Mouse (Mus musculus): ENCODE results near the gene Vamp5. TPM values are rescaled to one million over a fixed set of nuclear protein-coding genes. Genes with fewer than 3 reads are reported as not detected.

Gene Vamp5
- polyA plus RNA-seq, 1 experiment from 2014 or later, result 17.3 TPM

GRCm38 (mm10) chr6:72389471-72389940 is 9.2 kb upstream of the Vamp5 start:
- Histone ChIP-seq H3K27ac (peak overlapping the region; percentile 94), H3K27me3 (no peaks in the 10 kb centered on the region), H3K4me3 (replicated peaks) (peak overlapping the region; percentile 54), H3K36me3 (peaks cover 20% of the 10 kb centered on the region), H3K9ac (replicated peaks) (peak overlapping the region; percentile 72), H3K4me1 (replicated peaks) (peaks cover 32% of the 10 kb centered on the region), H3K4me2 (peak overlapping the region; percentile 67), H3K9me3 (no peaks in the 10 kb centered on the region)
- peak; percentile 48; the same call in 1 of the 2 replicates for ATAC-seq (ENCODE audit: insufficient number of reproducible peaks, insufficient read depth, low FRiP score, low TSS enrichment, low read depth)
- 19% methylated on average over 13 of the region's 13 CpGs for WGBS

GRCm38 (mm10) chr6:72388791-72389329 is 8.6 kb upstream of the Vamp5 start:
- 43% methylated on average over 6 of the region's 6 CpGs for WGBS
- H3K9ac ChIP-seq (replicated peaks), result peak overlapping the region; percentile 72
- no peaks in the 10 kb centered on the region for H3K9me3 ChIP-seq
- H3K27ac ChIP-seq, result no peak overlapping the region; the same call in 1 of the 2 replicates
- ATAC-seq (ENCODE audit: insufficient number of reproducible peaks, insufficient read depth, low FRiP score, low TSS enrichment, low read depth), result no peak
- peaks cover 32% of the 10 kb centered on the region for H3K4me1 ChIP-seq (replicated peaks)
- H3K27me3 ChIP-seq, result no peaks in the 10 kb centered on the region
- H3K4me3 ChIP-seq (replicated peaks), result peak overlapping the region; percentile 54; the same call in 1 of the 2 replicates
- H3K4me2 ChIP-seq, result peak overlapping the region; percentile 67
- H3K36me3 ChIP-seq, result peaks cover 26% of the 10 kb centered on the region

GRCm38 (mm10) chr6:72388266-72388665 is 8.0 kb upstream of the Vamp5 start:
- 44% methylated on average over 10 of the region's 10 CpGs for WGBS
- ATAC-seq (ENCODE audit: insufficient number of reproducible peaks, insufficient read depth, low FRiP score, low TSS enrichment, low read depth), result no peak
- Histone ChIP-seq H3K27me3 (no peaks in the 10 kb centered on the region), H3K4me3 (replicated peaks) (no peak overlapping the region), H3K4me1 (replicated peaks) (peaks cover 32% of the 10 kb centered on the region), H3K27ac (no peak overlapping the region), H3K36me3 (peaks cover 26% of the 10 kb centered on the region), H3K4me2 (peak overlapping the region; percentile 67; the same call in 1 of the 2 replicates), H3K9me3 (no peaks in the 10 kb centered on the region), H3K9ac (replicated peaks) (no peak overlapping the region)

GRCm38 (mm10) chr6:72387816-72388215 is 7.5 kb upstream of the Vamp5 start:
- 43% methylated on average over 3 of the region's 3 CpGs for WGBS
- H3K9ac ChIP-seq (replicated peaks), result no peak overlapping the region
- no peak for ATAC-seq (ENCODE audit: insufficient number of reproducible peaks, insufficient read depth, low FRiP score, low TSS enrichment, low read depth)

GRCm38 (mm10) chr6:72386561-72386960 is 6.3 kb upstream of the Vamp5 start:
- Histone ChIP-seq H3K27ac (no peak overlapping the region), H3K4me1 (replicated peaks) (peaks cover 32% of the 10 kb centered on the region), H3K9ac (replicated peaks) (no peak overlapping the region), H3K4me3 (replicated peaks) (no peak overlapping the region), H3K9me3 (no peaks in the 10 kb centered on the region), H3K4me2 (no peak overlapping the region), H3K27me3 (no peaks in the 10 kb centered on the region), H3K36me3 (peaks cover 26% of the 10 kb centered on the region)
- ATAC-seq (ENCODE audit: insufficient number of reproducible peaks, insufficient read depth, low FRiP score, low TSS enrichment, low read depth), result no peak
- 93% methylated on average over 2 of the region's 2 CpGs for WGBS

More at GRCm38 (mm10) chr6:72387816-72388215, 7.5 kb upstream of the Vamp5 start:
- no peaks in the 10 kb centered on the region for H3K9me3 ChIP-seq
- H3K4me3 ChIP-seq (replicated peaks), result no peak overlapping the region
- H3K4me2 ChIP-seq, result peak overlapping the region; percentile 67; the same call in 1 of the 2 replicates
- no peak overlapping the region for H3K27ac ChIP-seq
- H3K36me3 ChIP-seq, result peaks cover 26% of the 10 kb centered on the region
- no peaks in the 10 kb centered on the region for H3K27me3 ChIP-seq
- peaks cover 32% of the 10 kb centered on the region for H3K4me1 ChIP-seq (replicated peaks)

GRCm38 (mm10) chr6:72385258-72385657 is 5.0 kb upstream of the Vamp5 start:
- 90% methylated on average over 4 of the region's 4 CpGs for WGBS
- peaks cover 28% of the 10 kb centered on the region for H3K4me1 ChIP-seq (replicated peaks)
- H3K9me3 ChIP-seq, result no peaks in the 10 kb centered on the region
- peaks cover 26% of the 10 kb centered on the region for H3K36me3 ChIP-seq
- ATAC-seq (ENCODE audit: insufficient number of reproducible peaks, insufficient read depth, low FRiP score, low TSS enrichment, low read depth), result no peak
- no peak overlapping the region for H3K4me3 ChIP-seq (replicated peaks)
- no peak overlapping the region for H3K4me2 ChIP-seq
- 0 out of 2 replicates have a peak, but pooled peaks cover 3% of the 10 kb centered on the region for H3K27me3 ChIP-seq
- H3K9ac ChIP-seq (replicated peaks), result no peak overlapping the region
- no peak overlapping the region for H3K27ac ChIP-seq

GRCm38 (mm10) chr6:72383952-72384351 is 3.7 kb upstream of the Vamp5 start:
- H3K9me3 ChIP-seq, result no peaks in the 10 kb centered on the region
- H3K27ac ChIP-seq, result no peak overlapping the region
- WGBS, result 93% methylated on average over 7 of the region's 7 CpGs
- peaks cover 29% of the 10 kb centered on the region for H3K4me1 ChIP-seq (replicated peaks)
- H3K36me3 ChIP-seq, result peaks cover 26% of the 10 kb centered on the region
- ATAC-seq (ENCODE audit: insufficient number of reproducible peaks, insufficient read depth, low FRiP score, low TSS enrichment, low read depth), result no peak
- H3K27me3 ChIP-seq, result peaks cover 14% of the 10 kb centered on the region; the same call in 1 of the 2 replicates
- H3K4me3 ChIP-seq (replicated peaks), result no peak overlapping the region
- H3K9ac ChIP-seq (replicated peaks), result no peak overlapping the region
- no peak overlapping the region for H3K4me2 ChIP-seq

- Histone ChIP-seq H3K27me3 (peaks cover 17% of the 10 kb centered on the region; the same call in 1 of the 2 replicates), H3K9ac (replicated peaks) (no peak overlapping the region), H3K4me1 (replicated peaks) (peaks cover 22% of the 10 kb centered on the region), H3K27ac (no peak overlapping the region), H3K4me3 (replicated peaks) (no peak overlapping the region), H3K36me3 (peaks cover 26% of the 10 kb centered on the region), H3K9me3 (no peaks in the 10 kb centered on the region), H3K4me2 (no peak overlapping the region)
- ATAC-seq (ENCODE audit: insufficient number of reproducible peaks, insufficient read depth, low FRiP score, low TSS enrichment, low read depth), result no peak
- WGBS, result 87% methylated on average over 6 of the region's 6 CpGs
Measured at GRCm38 (mm10) chr6:72383142-72383820, 3.0 kb upstream of the Vamp5 start.

GRCm38 (mm10) chr6:72382494-72382893 is 2.2 kb upstream of the Vamp5 start:
- WGBS, result 80% methylated on average over 6 of the region's 6 CpGs
- Histone ChIP-seq H3K9ac (replicated peaks) (no peak overlapping the region), H3K9me3 (no peaks in the 10 kb centered on the region), H3K36me3 (peaks cover 26% of the 10 kb centered on the region), H3K27ac (no peak overlapping the region), H3K4me3 (replicated peaks) (no peak overlapping the region), H3K27me3 (peaks cover 17% of the 10 kb centered on the region; the same call in 1 of the 2 replicates), H3K4me1 (replicated peaks) (peaks cover 14% of the 10 kb centered on the region), H3K4me2 (no peak overlapping the region)
- ATAC-seq (ENCODE audit: insufficient number of reproducible peaks, insufficient read depth, low FRiP score, low TSS enrichment, low read depth), result no peak

GRCm38 (mm10) chr6:72379377-72380130 is 714 bp downstream of the Vamp5 start:
- Histone ChIP-seq H3K4me1 (replicated peaks) (peaks cover 13% of the 10 kb centered on the region; the same call in 1 of the 2 replicates), H3K9me3 (no peaks in the 10 kb centered on the region), H3K4me2 (peak overlapping the region; percentile 79), H3K36me3 (peaks cover 6% of the 10 kb centered on the region), H3K27ac (peak overlapping the region; percentile 45; the same call in 1 of the 2 replicates), H3K4me3 (replicated peaks) (peak overlapping the region; percentile 59), H3K27me3 (peaks cover 17% of the 10 kb centered on the region; the same call in 1 of the 2 replicates), H3K9ac (replicated peaks) (no peak overlapping the region)
- no peak for ATAC-seq (ENCODE audit: insufficient number of reproducible peaks, insufficient read depth, low FRiP score, low TSS enrichment, low read depth)
- 37% methylated on average over 7 of the region's 7 CpGs for WGBS

All from limb, embryonic 12.5 days (tissue).